Mouse (Mus musculus) embryonic stem cell, embryonic (primary cell): ENCODE data around the gene Lpar1.

Experiments
- CTCF ChIA-PET, 4 experiments: fragments of 300-600 bp in 2 of 4; fragments of 350-600 bp in 2 of 4; sonication (Branson Sonifier 250); formaldehyde crosslinking; loops; one replicate each; lab custom pipeline; 2022; ENCODE audit warnings: inconsistent platforms in 2 of 4; lab: Charles Lee
- POLR2A ChIA-PET, 4 experiments: fragments of 300-600 bp in 2 of 4; fragments of 350-600 bp in 2 of 4; sonication (Branson Sonifier 250); formaldehyde crosslinking; loops; one replicate each; lab custom pipeline; 2022; ENCODE audit warnings: antibody characterized with exemption in 4 of 4, inconsistent platforms in 1 of 4; lab: Charles Lee

Lpar1 gene

DNA sequence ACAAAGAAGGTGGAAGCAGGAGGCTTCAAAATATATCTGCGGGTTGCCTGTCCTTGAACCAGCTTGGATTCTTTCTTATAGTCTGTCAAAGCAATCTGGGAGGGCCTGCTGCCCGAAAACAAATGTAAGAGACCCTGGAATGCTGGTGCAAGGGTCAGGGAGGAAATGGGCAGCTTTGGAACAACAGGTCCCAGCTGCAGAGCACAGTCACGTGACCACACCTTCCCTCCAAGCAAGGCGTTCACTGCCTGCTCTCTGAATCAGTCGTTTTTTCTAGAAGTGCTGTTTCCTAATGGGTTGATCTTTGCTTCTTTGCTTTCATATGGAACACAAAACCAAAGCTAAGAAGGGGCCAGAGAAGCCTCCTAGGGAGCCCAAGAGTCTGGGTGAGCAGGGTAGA, 111.4 kb downstream of the Lpar1 start:
- ChIA-PET CTCF (interaction anchor here in 2 of 4 experiments (0.6 to 1.0 kb wide), 2 partner anchors 137 to 374 kb away, joined by 3 read pairs; no protein-coding TSS in a partner anchor), POLR2A (interaction anchor here (0.6 to 2.1 kb wide), 11 partner anchors 11 to 594 kb away, joined by 3 to 5 read pairs (median 3); partner anchors contain the start of genes Ptgr1 (in 1 of the 4) and Txn1 (in 1 of the 4))

DNA sequence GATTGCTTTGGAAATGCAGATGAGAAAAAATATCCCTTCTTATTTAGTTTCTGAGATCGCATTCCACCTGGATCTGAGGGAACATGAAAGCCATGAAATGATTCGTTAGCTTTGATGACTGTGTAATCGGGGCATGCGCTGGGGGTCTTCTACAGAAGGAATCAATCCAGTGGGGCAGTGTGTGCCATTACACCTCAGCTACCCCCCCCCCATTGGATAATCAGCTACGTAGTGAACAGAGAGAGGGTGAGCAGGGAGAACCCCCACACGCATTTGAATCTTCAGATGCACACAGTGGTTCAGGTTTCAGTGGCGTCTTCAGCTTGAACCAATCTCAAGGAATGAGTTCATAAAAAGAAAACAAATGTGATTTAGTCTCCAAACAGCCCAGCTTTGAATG, 115.0 kb downstream of the Lpar1 start:
- CTCF ChIA-PET: interaction anchor here in 2 of 4 experiments (0.7 to 1.0 kb wide), 2 partner anchors 23 to 283 kb away, joined by 3 read pairs; no protein-coding TSS in a partner anchor
- POLR2A ChIA-PET: interaction anchor here in 1 of 4 experiments (0.6 to 0.7 kb wide), 2 partner anchors 37 to 186 kb away, joined by 3 to 5 read pairs; no protein-coding TSS in a partner anchor

DNA sequence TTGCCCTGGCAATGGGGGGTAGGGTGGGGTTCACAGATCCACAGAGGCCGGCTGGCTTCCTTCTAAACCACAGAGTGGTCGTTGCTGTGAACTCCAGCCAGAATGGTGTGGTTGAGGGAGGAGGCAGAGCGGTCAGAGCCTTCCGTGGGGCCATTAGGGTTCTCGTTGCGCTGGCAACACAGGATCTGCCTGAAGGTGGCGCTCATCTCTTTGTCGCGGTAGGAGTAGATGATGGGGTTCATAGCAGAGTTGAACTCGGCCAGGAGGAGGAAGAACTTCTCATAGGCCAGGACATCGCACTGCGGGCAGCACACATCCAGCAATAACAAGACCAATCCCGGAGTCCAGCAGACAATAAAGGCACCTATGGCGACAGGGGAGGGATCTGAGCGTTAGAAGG, 116.4 kb downstream of the Lpar1 start:
- POLR2A ChIA-PET: no interaction called here
- CTCF ChIA-PET: no interaction called here

DNA sequence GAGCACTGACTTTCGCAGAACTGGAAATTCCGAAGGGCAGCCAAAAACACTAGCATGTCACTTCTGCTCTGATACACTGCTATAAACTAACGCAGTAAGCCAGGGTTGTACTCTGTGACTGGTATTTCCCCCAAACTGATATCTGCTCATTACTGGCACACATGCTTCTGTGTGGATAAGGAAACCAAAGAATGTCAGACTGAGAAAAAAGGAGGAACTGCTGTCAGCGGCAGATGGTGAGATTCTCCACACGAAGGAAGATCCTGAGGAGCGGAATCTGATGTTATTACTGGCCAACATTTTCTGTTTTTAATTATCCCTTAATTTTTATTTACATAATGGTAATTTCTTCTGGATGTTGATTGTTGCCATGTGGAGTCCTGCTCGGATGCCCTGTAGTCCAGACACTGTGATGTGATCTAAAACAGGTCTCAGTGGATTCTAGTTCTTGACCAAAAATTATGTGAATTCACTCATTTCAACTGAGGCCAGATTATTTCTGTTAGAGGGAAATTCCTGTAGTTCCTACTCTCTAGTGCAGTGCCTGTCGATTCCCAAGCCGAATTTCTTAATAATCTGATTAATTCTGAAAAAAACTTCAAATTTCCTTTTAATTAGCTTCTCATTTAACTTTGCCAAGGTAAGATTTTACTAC, 130.3 kb downstream of the Lpar1 start:
- CTCF ChIA-PET: no interaction called here
- POLR2A ChIA-PET: interaction anchor here in 1 of 4 experiments (0.7 to 1.2 kb wide), 3 partner anchors 77 to 200 kb away, joined by 3 read pairs; no protein-coding TSS in a partner anchor

DNA sequence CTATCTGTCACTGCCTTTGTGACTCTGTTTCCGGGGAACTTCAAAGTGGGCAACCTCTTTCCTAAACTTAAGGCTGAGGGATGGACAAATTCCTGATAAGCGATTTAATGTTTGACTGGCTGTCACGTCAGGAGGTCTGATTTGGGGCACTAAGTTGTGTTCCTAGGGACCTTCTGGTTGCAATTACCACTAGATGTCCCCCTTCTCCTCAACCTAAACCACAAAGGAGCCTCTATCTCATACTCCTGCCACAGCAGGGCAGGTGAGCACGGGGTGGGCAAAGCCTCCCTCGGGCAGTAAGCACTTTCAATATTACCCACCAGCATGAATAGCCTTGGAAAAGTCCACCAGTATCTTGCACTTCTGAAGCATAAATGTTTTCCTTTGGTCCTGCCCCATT, 134.5 kb downstream of the Lpar1 start:
- CTCF ChIA-PET: interaction anchor here in 1 of 4 experiments (0.6 kb wide), 1 partner anchor 646 kb away, joined by 4 read pairs; no protein-coding TSS in a partner anchor
- POLR2A ChIA-PET: interaction anchor here in 2 of 4 experiments (0.6 kb wide), 2 partner anchors 130 to 139 kb away, joined by 4 to 6 read pairs; no protein-coding TSS in a partner anchor

DNA sequence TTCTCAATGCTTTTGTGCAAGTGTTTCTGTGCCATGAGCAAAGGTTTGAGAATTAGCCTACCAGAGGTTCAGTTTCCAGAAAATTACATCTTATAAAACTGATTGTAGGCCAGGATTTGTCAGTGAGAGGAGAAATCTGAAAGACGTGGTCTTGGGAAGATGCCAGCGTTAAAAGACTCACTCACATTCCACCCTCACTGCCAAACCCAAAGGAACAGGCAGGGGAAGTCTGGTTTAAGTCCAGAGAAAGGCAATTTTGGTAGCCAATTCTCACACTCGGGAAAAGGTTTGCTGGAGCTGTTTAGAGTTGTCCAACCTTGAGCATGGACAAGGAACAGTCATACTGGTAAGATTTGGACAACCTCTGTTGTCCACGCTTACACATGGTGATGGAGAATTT, 136.4 kb downstream of the Lpar1 start:
- ChIA-PET POLR2A (no interaction called here), CTCF (interaction anchor here in 1 of 4 experiments (0.5 kb wide), 1 partner anchor 164 kb away, joined by 4 read pairs; no protein-coding TSS in a partner anchor)

DNA sequence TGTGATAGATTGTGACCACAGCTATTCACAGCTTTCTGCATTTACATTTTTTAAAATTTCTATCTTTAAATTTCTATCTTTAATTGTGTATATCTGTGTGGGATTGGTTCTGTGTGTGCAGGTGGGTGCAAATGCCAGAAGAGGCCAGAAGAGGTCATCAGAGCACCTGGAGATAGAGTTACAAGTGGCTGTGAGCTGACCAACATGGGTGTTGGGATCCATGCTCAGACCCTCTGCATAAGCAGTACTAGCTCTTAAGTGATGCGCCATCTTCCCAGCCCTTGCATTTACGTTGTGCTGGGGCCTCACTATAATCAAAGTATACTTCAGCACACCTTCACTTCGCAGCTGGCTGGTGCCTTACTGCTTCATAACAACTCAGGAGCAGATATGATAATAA, 138.2 kb downstream of the Lpar1 start:
- POLR2A ChIA-PET: interaction anchor here in 3 of 4 experiments (0.8 to 1.2 kb wide), 4 partner anchors 75 to 584 kb away, joined by 3 to 4 read pairs (median 3); no protein-coding TSS in a partner anchor

DNA sequence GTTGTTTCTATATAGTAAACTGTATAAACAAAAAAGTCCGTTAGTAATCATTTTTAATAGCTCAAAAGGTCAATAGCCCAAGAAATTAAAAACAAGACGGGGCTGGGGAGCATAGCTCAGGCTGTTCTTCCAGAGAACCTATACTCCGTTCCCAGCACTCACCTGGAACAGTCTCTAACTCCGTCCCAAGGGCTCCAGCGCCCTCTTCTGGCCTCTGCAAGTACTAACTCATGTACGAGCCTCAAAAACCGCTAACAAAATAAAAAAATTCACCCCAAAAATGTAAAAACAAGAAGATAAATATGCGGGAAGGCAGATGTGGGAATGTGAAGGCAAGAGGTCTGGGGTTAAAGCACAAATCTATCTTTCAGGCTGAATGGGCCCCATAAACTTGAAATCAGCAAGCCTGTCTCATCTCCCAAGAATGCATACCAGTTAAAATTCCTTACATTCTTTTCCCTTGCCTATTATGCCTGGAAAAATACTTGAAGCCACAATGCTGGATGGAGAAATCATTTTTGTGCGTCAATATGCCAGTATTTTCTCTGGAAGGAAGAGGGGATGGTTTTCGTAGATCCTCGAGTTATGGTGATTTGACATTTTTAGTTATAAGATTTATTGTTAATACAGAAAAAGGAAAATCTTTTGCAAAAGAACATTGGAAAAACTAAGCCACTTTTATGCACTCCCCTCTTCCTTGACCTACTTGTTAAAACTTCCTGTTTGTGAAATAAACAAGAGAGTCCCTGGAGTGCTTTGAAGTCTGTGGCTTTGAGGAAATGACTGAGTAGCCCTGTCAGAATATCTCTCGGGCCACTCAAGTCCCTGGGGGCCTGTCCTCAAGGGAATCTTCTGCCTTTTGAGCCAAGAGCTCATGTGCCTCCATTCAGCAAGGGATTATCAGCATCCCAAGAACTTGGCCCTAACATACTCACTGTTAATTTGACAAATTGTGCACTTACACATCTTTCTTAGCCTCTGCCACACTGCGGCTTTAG, 140.2 kb downstream of the Lpar1 start:
- CTCF ChIA-PET: no interaction called here
- POLR2A ChIA-PET: no interaction called here

More for the DNA sequence above, 138.2 kb downstream of the Lpar1 start:
- CTCF ChIA-PET: interaction anchor here (0.5 to 2.3 kb wide), 15 partner anchors 23 to 621 kb away, joined by 3 to 15 read pairs (median 4); partner anchors contain the start of gene Musk (in 1 of the 4)

DNA sequence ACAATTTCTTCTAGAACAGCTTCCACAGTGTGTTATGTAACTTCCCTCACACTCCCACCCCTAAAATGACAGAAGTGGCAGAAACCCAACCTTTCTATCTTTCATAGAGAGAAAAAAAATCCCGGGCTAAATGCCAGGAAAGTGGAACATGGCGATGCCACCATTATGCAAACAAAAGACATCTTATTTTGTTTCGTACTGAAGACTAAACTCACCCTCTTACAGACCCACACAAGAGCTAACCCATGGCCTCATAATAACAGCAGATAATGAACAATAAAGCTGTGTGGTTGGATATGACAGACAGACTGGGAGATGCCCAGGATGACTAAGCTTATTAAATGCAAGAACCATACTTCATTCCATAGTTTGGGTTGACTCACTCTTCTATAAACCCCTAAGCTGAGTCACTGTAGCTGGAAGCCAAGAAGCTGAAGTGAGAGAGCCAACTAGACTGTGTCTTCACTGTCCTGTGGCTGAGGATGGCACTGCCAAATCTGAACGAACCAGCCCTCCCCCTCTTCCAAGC, 151.7 kb downstream of the Lpar1 start:
- ChIA-PET POLR2A (interaction anchor here in 2 of 4 experiments (0.6 kb wide), 2 partner anchors 36 to 727 kb away, joined by 3 read pairs; no protein-coding TSS in a partner anchor), CTCF (no interaction called here)

DNA sequence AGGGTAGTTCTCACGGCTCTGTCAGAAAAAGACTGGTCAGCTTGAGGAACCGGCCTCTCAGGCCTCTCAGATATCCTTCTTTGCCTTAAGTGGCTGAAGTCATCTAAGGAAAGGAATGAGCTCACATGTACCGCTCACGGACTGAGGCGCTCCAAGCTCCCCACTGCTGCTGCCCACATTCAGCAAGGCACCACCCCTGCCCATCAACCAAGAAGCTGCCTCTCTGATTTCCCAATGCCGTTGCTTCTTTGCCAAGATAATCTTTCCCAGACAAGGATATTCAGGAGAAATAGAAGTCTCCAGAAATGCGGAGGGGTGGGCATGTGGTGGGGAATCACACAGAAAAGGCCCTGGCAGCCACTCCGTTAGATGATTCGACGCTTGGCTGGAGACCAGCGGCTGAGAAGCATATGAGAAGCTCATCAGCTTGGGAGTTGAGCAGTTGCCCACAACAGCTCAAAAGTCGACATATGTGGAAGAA, 152.8 kb downstream of the Lpar1 start:
- POLR2A ChIA-PET: interaction anchor here in 2 of 4 experiments (0.6 to 0.7 kb wide), 3 partner anchors 42 to 1051 kb away, joined by 3 to 4 read pairs (median 3); no protein-coding TSS in a partner anchor
- CTCF ChIA-PET: interaction anchor here in 1 of 4 experiments (0.7 kb wide), 1 partner anchor 122 kb away, joined by 3 read pairs; no protein-coding TSS in a partner anchor
